Mouse (Mus musculus): Measurements from ENCODE around the gene Fryl.
"Not testable (repeated sequence)": the region's sequence is repeated elsewhere in the genome, so short reads cannot be mapped to it uniquely, and the experiment has no call there.

- TF ChIP-seq CTCF (IDR thresholded peaks at IDR 0.05; ENCODE audit: low read depth), result peak; percentile 63
- not testable (repeated sequence) for TF ChIP-seq EP300 (optimal IDR thresholded peaks at IDR 0.05)
Observed at GRCm38 (mm10) chr5:73008230-73008629, 248.2 kb downstream of the Fryl start.
